Mouse (Mus musculus) midbrain, embryonic 16.5 days (tissue): ENCODE measurements around the gene Mapk8ip2. TPM values are rescaled to one million over a fixed set of nuclear protein-coding genes. Genes with fewer than 3 reads are reported as not detected.

ENCODE experiments used
- ATAC-seq: fragments of 200-750 bp; cut with Nextera tagmentation; 2 replicates; pipeline ENCODE4 v1.8.0; 2017; ENCODE audit warnings: moderate TSS enrichment
- H3K27ac ChIP-seq: fragments of 300-500 bp; sonication (generic); 2 replicates; pipeline ENCODE4 v1.5.1; 2014; ENCODE audit warnings: mild to moderate bottlenecking, low read length, mixed read lengths
- H3K27me3 ChIP-seq: fragments of 300-500 bp; sonication (generic); 2 replicates; pipeline ENCODE4 v1.6.1; 2014; ENCODE audit warnings: low read depth, low read length, mixed read lengths; ENCODE audit not compliant: control insufficient read depth, insufficient read depth
- H3K36me3 ChIP-seq: fragments of 300-500 bp; sonication (generic); 2 replicates; pipeline ENCODE4 v1.6.1; 2014; ENCODE audit warnings: mild to moderate bottlenecking, low read length, moderate library complexity, mixed read lengths; ENCODE audit not compliant: control insufficient read depth, insufficient read depth
- H3K4me1 ChIP-seq: fragments of 300-500 bp; sonication (generic); 2 replicates; pipeline ENCODE4 v1.6.1; 2014; ENCODE audit warnings: mild to moderate bottlenecking, low read length, mixed read lengths; ENCODE audit not compliant: control insufficient read depth, insufficient read depth
- H3K4me2 ChIP-seq: fragments of 300-500 bp; sonication (generic); 2 replicates; pipeline ENCODE4 v1.6.1; 2014; ENCODE audit warnings: mild to moderate bottlenecking, low read length, mixed read lengths
- H3K4me3 ChIP-seq: fragments of 300-500 bp; sonication (generic); 2 replicates; pipeline ENCODE4 v1.5.1; 2014; ENCODE audit warnings: low read depth, mild to moderate bottlenecking, low read length, moderate library complexity, mixed read lengths
- H3K9ac ChIP-seq: fragments of 300-500 bp; sonication (generic); 2 replicates; pipeline ENCODE4 v1.6.1; 2014; ENCODE audit warnings: low read depth, low read length, mixed read lengths
- H3K9me3 ChIP-seq: fragments of 300-500 bp; sonication (generic); replicated peaks from 2 replicates; pipeline ENCODE4 v1.6.1; 2014; ENCODE audit warnings: mild to moderate bottlenecking, low read length, mixed read lengths; ENCODE audit not compliant: control insufficient read depth, poor library complexity, severe bottlenecking
- WGBS: fragments of 180-500 bp; shearing (Covaris S2); extraction: QIAGEN DNeasy Blood & Tissue Kit; methylation state at CpG from one replicate; pipeline ENCODE4 v1.1.7; 2014; 5-methylcytosine and 5-hydroxymethylcytosine counted together
- polyA plus RNA-seq: library from polyadenylated mRNA; unstranded; fragments of >200 nt; fragmentation: Nextera tagmentation; extraction: Ambion mirVana; gene quantifications from 2 replicates; pipeline ENCODE4 v1.2.1, GENCODE M21; 2015

Mapk8ip2 gene
- polyA plus RNA-seq, 1 experiment from 2014 or later: 84.4 TPM

DNA sequence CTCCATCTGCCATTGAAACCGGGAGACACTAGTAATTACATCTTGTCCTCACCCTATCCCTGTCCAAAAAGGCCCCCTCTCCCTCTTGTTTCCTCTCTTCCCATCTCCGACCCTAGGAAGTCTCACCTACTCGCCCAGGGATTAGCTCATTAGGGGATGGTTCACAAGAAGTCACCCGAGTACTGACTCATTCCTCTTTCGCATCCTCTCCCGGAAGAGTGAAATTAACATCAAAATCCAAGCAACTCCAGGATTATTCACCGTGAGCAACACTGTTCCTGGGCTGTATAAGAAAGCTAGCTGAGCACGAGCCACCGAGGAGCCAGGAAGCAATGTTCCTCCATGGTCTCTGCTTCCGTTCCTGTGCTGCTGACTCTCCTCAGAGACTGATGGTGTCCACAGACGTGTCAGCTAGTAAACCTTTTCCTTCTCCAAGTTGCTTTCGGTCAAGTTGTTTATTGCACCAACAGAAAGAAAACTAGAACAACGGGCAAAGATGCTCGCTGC, 35.0 kb downstream of the Mapk8ip2 start:
- no peaks in the 10 kb centered on the region for H3K36me3 ChIP-seq
- 65% methylated on average over 14 of the region's 14 CpGs for WGBS
- no peak overlapping the region for H3K9ac ChIP-seq
- no peaks in the 10 kb centered on the region for H3K4me1 ChIP-seq
- no peaks in the 10 kb centered on the region for H3K9me3 ChIP-seq
- H3K27ac ChIP-seq: no peak overlapping the region
- no peak for ATAC-seq
- no peak overlapping the region for H3K4me3 ChIP-seq
- H3K4me2 ChIP-seq: no peak overlapping the region
- no peaks in the 10 kb centered on the region for H3K27me3 ChIP-seq

GRCm38 (mm10) chr15:89494970-89495369, 41.3 kb downstream of the Mapk8ip2 start:
- WGBS: 83% methylated on average over 4 of the region's 4 CpGs
- H3K9me3 ChIP-seq: no peaks in the 10 kb centered on the region
- no peak for ATAC-seq
- no peaks in the 10 kb centered on the region for H3K36me3 ChIP-seq
- H3K4me2 ChIP-seq: no peak overlapping the region
- no peak overlapping the region for H3K9ac ChIP-seq
- peaks cover 7% of the 10 kb centered on the region; the same call in 1 of the 2 replicates for H3K4me1 ChIP-seq
- H3K27me3 ChIP-seq: no peaks in the 10 kb centered on the region
- H3K27ac ChIP-seq: no peak overlapping the region
- H3K4me3 ChIP-seq: no peak overlapping the region

GRCm38 (mm10) chr15:89496131-89496530, 42.4 kb downstream of the Mapk8ip2 start:
- Histone ChIP-seq H3K9me3 (no peaks in the 10 kb centered on the region), H3K4me2 (no peak overlapping the region), H3K27me3 (no peaks in the 10 kb centered on the region), H3K27ac (no peak overlapping the region), H3K4me1 (peaks cover 14% of the 10 kb centered on the region), H3K4me3 (no peak overlapping the region), H3K9ac (no peak overlapping the region), H3K36me3 (no peaks in the 10 kb centered on the region)
- 7% methylated on average over 4 of the region's 4 CpGs for WGBS
- no peak for ATAC-seq

- Histone ChIP-seq H3K9me3 (no peaks in the 10 kb centered on the region), H3K4me3 (no peak overlapping the region), H3K4me1 (peaks cover 14% of the 10 kb centered on the region), H3K27ac (no peak overlapping the region), H3K27me3 (no peaks in the 10 kb centered on the region), H3K4me2 (no peak overlapping the region), H3K36me3 (no peaks in the 10 kb centered on the region), H3K9ac (no peak overlapping the region)
- 29% methylated on average over 2 of the region's 2 CpGs for WGBS
- no peak for ATAC-seq
These were observed 43.1 kb downstream of the Mapk8ip2 start for GRCm38 (mm10) chr15:89496841-89497240.

DNA sequence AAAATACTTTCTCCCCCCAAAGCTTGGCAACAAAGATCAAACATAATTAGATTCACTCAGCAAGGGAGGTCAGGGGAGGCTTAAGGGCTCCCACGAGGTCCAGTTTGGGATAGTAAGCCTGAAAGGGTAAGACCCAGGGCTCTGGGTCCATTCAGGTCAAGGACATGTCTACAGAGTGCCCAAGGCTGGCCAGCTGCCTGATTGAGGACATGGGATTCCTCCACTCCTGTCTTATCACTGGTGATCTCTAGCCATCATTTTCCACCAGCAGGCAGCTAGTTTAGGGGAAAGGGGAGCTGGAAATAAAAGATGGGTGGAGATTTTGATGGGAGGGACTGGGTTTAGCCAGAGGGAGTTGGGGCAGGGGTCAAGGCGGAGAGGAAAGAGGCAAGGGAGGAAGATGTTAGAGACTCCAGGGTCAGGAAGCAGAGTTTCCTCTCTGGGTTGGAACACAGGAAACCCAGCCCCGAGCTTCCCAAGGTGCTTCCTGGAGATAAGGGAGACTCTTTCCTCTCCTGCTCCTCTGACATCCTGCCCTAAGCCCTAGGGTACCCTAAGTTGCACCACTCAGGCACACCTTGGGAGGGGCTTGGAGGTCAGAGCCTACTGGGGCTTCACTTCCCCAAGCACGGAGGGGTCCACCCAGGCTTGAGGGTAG, 43.8 kb downstream of the Mapk8ip2 start:
- Histone ChIP-seq H3K4me1 (peaks cover 14% of the 10 kb centered on the region), H3K4me2 (no peak overlapping the region; the same call in 1 of the 2 replicates), H3K27me3 (no peaks in the 10 kb centered on the region), H3K27ac (no peak overlapping the region), H3K9me3 (no peaks in the 10 kb centered on the region), H3K36me3 (no peaks in the 10 kb centered on the region), H3K9ac (peak overlapping the region; percentile 93; the same call in 1 of the 2 replicates), H3K4me3 (peak overlapping the region; percentile 78; the same call in 1 of the 2 replicates)
- ATAC-seq: 0 out of 2 replicates have a peak, but pooled peaks have one; percentile 0
- 30% methylated on average over 4 of the region's 4 CpGs for WGBS

GRCm38 (mm10) chr15:89498049-89498960, 44.6 kb downstream of the Mapk8ip2 start:
- peak; percentile 29 for ATAC-seq
- Histone ChIP-seq H3K9me3 (no peaks in the 10 kb centered on the region), H3K4me3 (peak overlapping the region; percentile 78), H3K4me2 (peak overlapping the region; percentile 80), H3K27me3 (no peaks in the 10 kb centered on the region), H3K27ac (peak overlapping the region; percentile 86), H3K36me3 (peaks cover 2% of the 10 kb centered on the region), H3K9ac (peak overlapping the region; percentile 93), H3K4me1 (peaks cover 14% of the 10 kb centered on the region)
- 5% methylated on average over 41 of the region's 41 CpGs for WGBS

- Histone ChIP-seq H3K4me1 (peaks cover 14% of the 10 kb centered on the region), H3K9ac (peak within 1 kb of the TSS; percentile 93)
- ATAC-seq: peak; percentile 47
These were observed 45.4 kb downstream of the Mapk8ip2 start, which contains the start of gene Shank3 for GRCm38 (mm10) chr15:89498961-89499688. TSS of gene Shank3 (plus strand) at chr15:89499623.

GRCm38 (mm10) chr15:89499784-89500220, 46.1 kb downstream of the Mapk8ip2 start:
- peak overlapping the region; percentile 78 for H3K4me3 ChIP-seq
- peak; percentile 78 for ATAC-seq
- H3K4me2 ChIP-seq: peak overlapping the region; percentile 80
- H3K9ac ChIP-seq: peak overlapping the region; percentile 93
- WGBS: under 1% methylated on average over 40 of the region's 60 CpGs
- peaks cover 13% of the 10 kb centered on the region for H3K36me3 ChIP-seq
- H3K27ac ChIP-seq: peak overlapping the region; percentile 86
- H3K9me3 ChIP-seq: no peaks in the 10 kb centered on the region
- H3K27me3 ChIP-seq: no peaks in the 10 kb centered on the region
- H3K4me1 ChIP-seq: peaks cover 14% of the 10 kb centered on the region

More at GRCm38 (mm10) chr15:89498961-89499688, 45.4 kb downstream of the Mapk8ip2 start, which contains the start of gene Shank3:
- Histone ChIP-seq H3K4me2 (peak within 1 kb of the TSS; percentile 80), H3K27me3 (no peaks in the 10 kb centered on the region), H3K9me3 (no peaks in the 10 kb centered on the region), H3K36me3 (peaks cover 10% of the 10 kb centered on the region), H3K27ac (peak within 1 kb of the TSS; percentile 86), H3K4me3 (peak within 1 kb of the TSS; percentile 78)
- WGBS: 2% methylated on average over 22 of the region's 72 CpGs
